Mouse (Mus musculus) liver, postnatal 0 days (tissue): Measurements from ENCODE around the gene Lclat1. TPM values are rescaled to one million over a fixed set of nuclear protein-coding genes. Genes with fewer than 3 reads are reported as not detected.

ENCODE experiments used
- ATAC-seq: fragments of 200-750 bp; cut with Nextera tagmentation; 2 replicates; pipeline ENCODE4 v1.8.0; 2017; ENCODE audit warnings: mild to moderate bottlenecking, moderate library complexity
- DNase-seq: peaks from one replicate; pipeline ENCODE4 v3.0.0-alpha.2; 2016
- H3K27ac ChIP-seq: fragments of 300-500 bp; sonication (generic); 2 replicates; pipeline ENCODE4 v1.5.1; 2014; ENCODE audit warnings: antibody characterized with exemption, moderate library complexity, mild to moderate bottlenecking, low read depth
- H3K27me3 ChIP-seq: fragments of 300-500 bp; sonication (generic); 2 replicates; pipeline ENCODE4 v1.6.1; 2014; ENCODE audit warnings: low read length, control low read depth, mixed read lengths; ENCODE audit not compliant: insufficient read depth
- H3K36me3 ChIP-seq: fragments of 300-500 bp; sonication (generic); replicated peaks from 2 replicates; pipeline ENCODE4 v1.6.1; 2014; ENCODE audit warnings: mild to moderate bottlenecking, control low read depth, low read length, moderate library complexity, mixed read lengths; ENCODE audit not compliant: insufficient read depth
- H3K4me1 ChIP-seq: fragments of 300-500 bp; sonication (generic); 2 replicates; pipeline ENCODE4 v1.6.1; 2014; ENCODE audit warnings: antibody characterized with exemption, mild to moderate bottlenecking, control low read depth; ENCODE audit not compliant: insufficient read depth
- H3K4me2 ChIP-seq: fragments of 300-500 bp; sonication (generic); 2 replicates; pipeline ENCODE4 v1.6.1; 2014; ENCODE audit warnings: low read depth, mild to moderate bottlenecking, low read length, moderate library complexity, mixed read lengths
- H3K4me3 ChIP-seq: fragments of 300-500 bp; sonication (generic); 2 replicates; pipeline ENCODE4 v1.5.1; 2014; ENCODE audit warnings: low read depth, low read length
- H3K9ac ChIP-seq: fragments of 300-500 bp; sonication (generic); replicated peaks from 2 replicates; pipeline ENCODE4 v1.6.1; 2014; ENCODE audit warnings: mild to moderate bottlenecking, moderate library complexity
- H3K9me3 ChIP-seq: fragments of 300-500 bp; sonication (generic); 2 replicates; pipeline ENCODE4 v1.6.1; 2016; ENCODE audit warnings: mild to moderate bottlenecking, control low read depth, low read length, mixed read lengths
- CTCF ChIP-seq: sonication (generic); IDR thresholded peaks from 2 replicates; pipeline ENCODE4 v1.5.1; 2016; ENCODE audit warnings: antibody characterized with exemption, low read depth
- EP300 ChIP-seq: IDR thresholded peaks from 2 replicates; pipeline ENCODE4 v1.6.1; 2016; ENCODE audit warnings: antibody characterized with exemption, low read depth, mild to moderate bottlenecking
- WGBS: fragments of 180-500 bp; shearing (Covaris S2); extraction: QIAGEN DNeasy Blood & Tissue Kit; methylation state at CpG from one replicate; pipeline ENCODE4 v1.1.7; 2014; ENCODE audit not compliant: insufficient replicate concordance; 5-methylcytosine and 5-hydroxymethylcytosine counted together
- polyA plus RNA-seq: library from polyadenylated mRNA; unstranded; fragments of >200 nt; fragmentation: Nextera tagmentation; extraction: Ambion mirVana; gene quantifications from 2 replicates; pipeline ENCODE4 v1.2.1, GENCODE M21; 2015

The Lclat1 gene
- polyA plus RNA-seq, 1 experiment from 2014 or later = 2.5 TPM

DNA sequence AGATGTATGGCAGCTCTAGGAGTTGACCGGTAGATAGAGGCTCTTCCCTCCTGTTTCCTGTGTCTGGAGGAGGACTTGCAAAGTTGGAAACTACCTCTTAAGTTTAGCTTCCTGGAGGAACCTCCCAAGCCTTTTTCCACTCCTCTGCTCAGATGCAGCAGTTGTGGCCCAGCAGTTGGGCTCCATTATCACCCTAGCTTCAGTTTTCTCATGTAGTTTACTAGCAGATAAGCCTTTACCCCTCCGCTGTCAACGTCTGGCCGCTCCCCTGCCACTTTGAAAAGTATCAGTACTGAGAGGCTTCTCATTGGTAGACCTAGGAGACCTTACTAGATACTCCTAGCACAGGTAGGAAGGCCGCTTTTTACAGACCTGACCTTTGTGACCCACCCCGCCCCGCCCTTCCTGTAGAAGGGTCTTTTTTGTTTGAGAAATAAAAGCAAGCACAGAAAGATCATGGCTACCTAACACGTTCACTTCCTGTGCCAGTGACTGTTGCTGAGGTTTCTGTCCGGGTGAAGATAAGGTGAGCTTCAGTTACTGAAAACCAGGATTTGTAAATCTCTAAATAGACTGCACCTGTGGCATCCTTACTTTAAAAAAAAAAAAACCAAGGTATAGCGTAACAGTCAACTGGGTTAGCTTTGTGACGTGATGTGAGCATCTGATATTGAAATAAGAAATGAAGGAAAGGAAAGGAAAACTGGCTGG lies 121.8 kb downstream of the Lclat1 start:
- ATAC-seq (no peak), DNase-seq (no peak)
- Histone ChIP-seq H3K4me3 (no peak overlapping the region), H3K36me3 (no peaks in the 10 kb centered on the region), H3K27me3 (no peaks in the 10 kb centered on the region), H3K27ac (no peak overlapping the region), H3K4me2 (no peak overlapping the region), H3K4me1 (0 out of 2 replicates have a peak, but pooled peaks cover 3% of the 10 kb centered on the region), H3K9me3 (no peaks in the 10 kb centered on the region), H3K9ac (no peak overlapping the region)
- TF ChIP-seq EP300 = no peak
- 60% methylated on average over 11 of the region's 11 CpGs for WGBS

GRCm38 (mm10) chr17:73230340-73230989 lies 122.7 kb downstream of the Lclat1 start:
- H3K27me3 ChIP-seq = no peaks in the 10 kb centered on the region
- H3K9me3 ChIP-seq = no peaks in the 10 kb centered on the region
- no peak overlapping the region for H3K4me3 ChIP-seq
- no peak for TF ChIP-seq CTCF
- TF ChIP-seq EP300 = no peak
- no peak overlapping the region for H3K27ac ChIP-seq
- ATAC-seq (no peak), DNase-seq (no peak)
- H3K9ac ChIP-seq = no peak overlapping the region
- no peaks in the 10 kb centered on the region for H3K36me3 ChIP-seq
- no peak overlapping the region for H3K4me2 ChIP-seq
- H3K4me1 ChIP-seq = 0 out of 2 replicates have a peak, but pooled peaks cover 3% of the 10 kb centered on the region
- WGBS = 74% methylated on average over 12 of the region's 12 CpGs

- Histone ChIP-seq H3K4me1 (no peaks in the 10 kb centered on the region), H3K4me3 (no peak overlapping the region), H3K36me3 (no peaks in the 10 kb centered on the region), H3K9ac (no peak overlapping the region), H3K27ac (no peak overlapping the region), H3K27me3 (no peaks in the 10 kb centered on the region), H3K4me2 (no peak overlapping the region), H3K9me3 (no peaks in the 10 kb centered on the region)
- WGBS = 60% methylated on average over 1 of the region's 1 CpGs
- ATAC-seq = no peak
- no peak for TF ChIP-seq CTCF
- no peak for TF ChIP-seq EP300
- no peak for DNase-seq
Observed at GRCm38 (mm10) chr17:73231337-73231736, 123.6 kb downstream of the Lclat1 start.

DNA sequence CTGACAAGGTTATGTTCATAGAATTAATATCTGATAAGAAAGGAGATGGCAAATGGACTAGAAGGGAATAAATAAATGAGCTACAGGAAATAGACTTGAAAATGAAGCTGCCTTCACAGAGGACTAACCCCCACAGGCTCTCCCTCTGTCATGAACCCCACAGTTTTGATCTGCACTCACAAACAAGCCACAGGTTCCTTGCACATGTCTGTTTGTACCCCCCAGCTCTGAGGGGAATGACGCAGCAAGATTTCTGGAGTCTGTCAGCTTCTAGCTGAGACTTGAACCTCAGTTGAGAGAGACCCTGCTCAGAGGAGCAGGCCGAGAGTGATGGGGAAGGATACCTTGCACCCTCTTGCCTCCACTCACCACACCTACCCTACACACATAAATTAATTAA lies 124.8 kb downstream of the Lclat1 start:
- H3K4me3 ChIP-seq = no peak overlapping the region
- H3K4me1 ChIP-seq = no peaks in the 10 kb centered on the region
- ATAC-seq (no peak), DNase-seq (no peak)
- no peaks in the 10 kb centered on the region for H3K36me3 ChIP-seq
- TF ChIP-seq EP300 (no peak), CTCF (no peak)
- H3K27ac ChIP-seq = no peak overlapping the region
- no peaks in the 10 kb centered on the region for H3K9me3 ChIP-seq
- no peaks in the 10 kb centered on the region for H3K27me3 ChIP-seq
- H3K4me2 ChIP-seq = no peak overlapping the region
- no peak overlapping the region for H3K9ac ChIP-seq
- WGBS = 66% methylated on average over 2 of the region's 2 CpGs

DNA sequence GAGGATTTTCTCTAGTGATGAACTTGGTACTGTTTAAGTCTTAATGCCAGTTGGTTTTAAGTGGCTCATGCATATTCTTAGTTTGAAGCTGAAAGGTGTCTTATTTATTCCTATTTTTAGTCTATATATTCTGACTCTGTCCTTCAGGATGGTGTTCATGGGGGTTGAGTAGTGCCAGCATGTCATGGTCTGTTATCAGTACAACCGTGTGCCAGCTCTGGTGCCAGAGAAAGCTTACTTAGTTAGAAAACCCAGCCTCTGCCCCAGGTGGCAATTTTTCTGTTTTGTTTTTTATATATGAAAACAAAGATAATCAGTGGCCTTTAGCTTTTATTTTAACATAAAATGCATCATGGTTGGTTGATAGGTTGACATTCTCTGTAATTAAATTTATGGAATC lies 126.2 kb downstream of the Lclat1 start:
- Histone ChIP-seq H3K4me3 (no peak overlapping the region), H3K9me3 (no peaks in the 10 kb centered on the region), H3K36me3 (no peaks in the 10 kb centered on the region), H3K4me1 (no peaks in the 10 kb centered on the region), H3K27me3 (no peaks in the 10 kb centered on the region), H3K4me2 (no peak overlapping the region), H3K9ac (no peak overlapping the region), H3K27ac (no peak overlapping the region)
- 45% methylated on average over 1 of the region's 1 CpGs for WGBS
- ATAC-seq (no peak), DNase-seq (no peak)
- TF ChIP-seq CTCF (no peak), EP300 (no peak)

GRCm38 (mm10) chr17:73237178-73237853 lies 129.5 kb downstream of the Lclat1 start:
- 65% methylated on average over 3 of the region's 3 CpGs for WGBS
- TF ChIP-seq EP300 (no peak), CTCF (no peak)
- ATAC-seq = no peak
- no peaks in the 10 kb centered on the region for H3K4me1 ChIP-seq
- DNase-seq = no peak
- no peak overlapping the region for H3K4me3 ChIP-seq
- no peaks in the 10 kb centered on the region for H3K9me3 ChIP-seq
- no peaks in the 10 kb centered on the region for H3K36me3 ChIP-seq
- H3K9ac ChIP-seq = no peak overlapping the region
- H3K4me2 ChIP-seq = no peak overlapping the region
- no peaks in the 10 kb centered on the region for H3K27me3 ChIP-seq
- H3K27ac ChIP-seq = no peak overlapping the region
